Mouse (Mus musculus) heart, adult 2 months (tissue): ENCODE data around the gene Rtn4ip1. TPM values are rescaled to one million over a fixed set of nuclear protein-coding genes. Genes with fewer than 3 reads are reported as not detected.

Experiments used
- DNase-seq, 2 experiments: peaks; one replicate each; pipeline ENCODE4 v3.0.0; 2021
- H3K27ac ChIP-seq: fragments of 200-600 bp; 2 replicates; pipeline ENCODE4 v1.8.1; 2022
- H3K27me3 ChIP-seq: fragments of 200-500 bp; 2 replicates; pipeline ENCODE4 v1.6.1; 2012; ENCODE audit warnings: mild to moderate bottlenecking, low read length, inconsistent platforms, mixed read lengths; ENCODE audit not compliant: control insufficient read depth, insufficient read depth
- H3K36me3 ChIP-seq: fragments of 200-500 bp; 2 replicates; pipeline ENCODE4 v1.6.1; 2012; ENCODE audit warnings: low read length, inconsistent platforms; ENCODE audit not compliant: control insufficient read depth, insufficient read depth
- H3K4me1 ChIP-seq: fragments of 200-500 bp; 2 replicates; pipeline ENCODE4 v1.6.1; 2011; ENCODE audit warnings: low read length; ENCODE audit not compliant: control insufficient read depth, insufficient read depth
- H3K4me3 ChIP-seq: fragments of 200-600 bp; 2 replicates; pipeline ENCODE4 v1.8.1; 2022
- H3K79me2 ChIP-seq: fragments of 200-500 bp; replicated peaks from 2 replicates; pipeline ENCODE4 v1.6.1; 2012; ENCODE audit warnings: mild to moderate bottlenecking, inconsistent platforms, low read length, moderate library complexity, mixed read lengths; ENCODE audit not compliant: control insufficient read depth, insufficient read depth
- H3K9ac ChIP-seq: fragments of 200-500 bp; 2 replicates; pipeline ENCODE4 v1.6.1; 2012; ENCODE audit warnings: low read depth, mild to moderate bottlenecking, control low read depth, inconsistent platforms, low read length, mixed read lengths
- CTCF ChIP-seq: fragments of 200-600 bp; IDR thresholded peaks from 2 replicates; pipeline ENCODE4 v1.8.1; 2022; ENCODE audit warnings: antibody characterized with exemption, mild to moderate bottlenecking, moderate library complexity
- EP300 ChIP-seq: fragments of 200-500 bp; IDR thresholded peaks from 2 replicates; pipeline ENCODE4 v1.6.1; 2011; ENCODE audit warnings: low read depth, low read length, control low read depth; ENCODE audit not compliant: insufficient read depth
- POLR2A ChIP-seq: fragments of 200-500 bp; IDR thresholded peaks from 2 replicates; pipeline ENCODE4 v1.6.1; 2011; ENCODE audit warnings: mild to moderate bottlenecking, low read depth, low read length, control low read depth; ENCODE audit not compliant: insufficient read depth
- WGBS: fragments of 180-500 bp; shearing (Covaris S2); methylation state at CpG from one replicate; pipeline ENCODE4 v1.1.7; 2018; 5-methylcytosine and 5-hydroxymethylcytosine counted together
- intact Hi-C: fragments of 180-260 bp; cut with DNase I; formaldehyde crosslinking; loops from one replicate; pipeline ENCODE4 v1.15.1; 2025
- polyA plus RNA-seq: library from polyadenylated mRNA; depleted of rRNA; stranded (reverse); fragments of >200 nt; gene quantifications from 2 replicates; pipeline ENCODE4 v1.2.3, GENCODE M21; 2012; rRNA removed
- total RNA-seq, 2 experiments: library from RNA; stranded (reverse); gene quantifications; 2 replicates each; pipeline ENCODE4 v1.2.3; 2021

The Rtn4ip1 gene
- total and polyA plus RNA-seq, 3 experiments: 47.7 to 66.9 (median 66.4) TPM

DNA sequence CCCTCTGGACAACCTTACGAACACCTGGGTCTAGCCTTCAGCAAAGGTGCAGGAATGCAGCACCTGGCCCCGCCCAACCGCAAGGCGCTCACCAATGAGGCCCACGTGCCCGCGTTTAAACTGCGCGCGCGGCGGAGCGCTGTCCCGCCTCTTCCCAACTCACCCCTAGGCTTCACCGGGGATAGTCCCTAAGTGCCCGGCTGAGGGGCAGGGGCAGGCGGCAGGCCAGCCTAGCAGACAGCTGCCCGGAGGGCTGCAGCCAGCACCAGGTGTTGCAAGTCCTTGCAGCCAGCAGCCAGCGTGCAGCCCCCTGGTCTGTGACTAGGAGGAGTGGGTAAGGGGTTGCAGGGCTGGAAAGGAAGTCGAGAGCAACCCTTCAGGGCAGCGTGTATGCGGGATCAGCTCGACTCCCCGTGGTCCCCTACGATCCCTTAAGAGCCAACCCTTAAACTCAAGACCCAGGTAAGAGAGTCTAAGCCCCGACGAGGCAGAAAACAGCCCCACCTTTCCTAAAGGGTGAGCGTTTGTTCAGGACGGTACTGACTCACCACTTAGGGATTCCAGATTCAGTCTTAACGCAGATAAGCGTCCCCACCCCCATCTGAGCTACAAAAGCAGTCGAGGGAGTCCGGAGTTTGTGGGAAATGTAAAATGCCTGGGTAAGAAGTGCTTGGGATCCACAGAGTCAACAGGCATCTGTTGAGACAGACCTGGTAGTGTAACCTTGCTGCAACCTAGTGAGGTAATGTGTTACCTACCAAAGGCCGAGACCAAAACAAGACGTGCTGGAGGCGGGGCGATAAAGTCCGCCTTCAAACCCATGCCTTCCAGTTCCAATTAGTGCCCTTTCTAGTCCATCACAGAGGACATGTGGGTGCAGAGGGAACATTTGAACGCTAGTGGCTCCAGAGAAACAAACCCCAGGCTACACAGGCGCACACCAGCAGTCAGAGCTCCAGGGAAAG lies 104.4 kb downstream of the Rtn4ip1 start:
- H3K36me3 ChIP-seq: no peaks in the 10 kb centered on the region
- peak; percentile 23 to 33 for DNase-seq
- TF ChIP-seq POLR2A (no peak), CTCF (no peak), EP300 (no peak)
- no peaks in the 10 kb centered on the region for H3K79me2 ChIP-seq
- peaks cover 2% of the 10 kb centered on the region for H3K4me1 ChIP-seq
- intact Hi-C loops: no loop called here
- peak overlapping the region; percentile 19; the same call in 1 of the 2 replicates for H3K4me3 ChIP-seq
- peaks cover 8% of the 10 kb centered on the region; the same call in 1 of the 2 replicates for H3K27me3 ChIP-seq
- H3K9ac ChIP-seq: no peak overlapping the region
- 5% methylated on average over 40 of the region's 40 CpGs for WGBS
- H3K27ac ChIP-seq: no peak overlapping the region

Other genes with a start within 250 kb of the Rtn4ip1 start
- 10 to 100 TPM; 23.9 to 29.2 TPM for gene Qrsl1, start 62 bp upstream of the Rtn4ip1 start, total RNA-seq
- 25.0 and 39.9 TPM in 2 replicates for gene Qrsl1, start 62 bp upstream of the Rtn4ip1 start, polyA plus RNA-seq
- 1 to 10 TPM; 2.8 to 2.9 TPM for gene Crybg1, start 247.0 kb downstream of the Rtn4ip1 start, total RNA-seq
- gene Crybg1, start 247.0 kb downstream of the Rtn4ip1 start, polyA plus RNA-seq: 1.1 and 1.3 TPM in 2 replicates